Mouse (Mus musculus) limb, embryonic 10.5 days (tissue): ENCODE data around the gene Ftsj1. TPM values are rescaled to one million over a fixed set of nuclear protein-coding genes. Genes with fewer than 3 reads are reported as not detected.

Source experiments
- DNase-seq: peaks from one replicate; pipeline ENCODE4 v3.0.0-alpha.2; 2017; ENCODE audit warnings: low spot score
- H3K27ac ChIP-seq: fragments of 300-500 bp; sonication (generic); 2 replicates; pipeline ENCODE4 v1.5.1; 2016; ENCODE audit warnings: mild to moderate bottlenecking
- H3K27me3 ChIP-seq: fragments of 300-500 bp; sonication (generic); 2 replicates; pipeline ENCODE4 v1.6.1; 2016; ENCODE audit warnings: low read depth, mild to moderate bottlenecking; ENCODE audit not compliant: poor library complexity, severe bottlenecking
- H3K36me3 ChIP-seq: fragments of 300-500 bp; sonication (generic); 2 replicates; pipeline ENCODE4 v1.6.1; 2016; ENCODE audit warnings: mild to moderate bottlenecking, moderate library complexity
- H3K4me1 ChIP-seq: fragments of 300-500 bp; sonication (generic); 2 replicates; pipeline ENCODE4 v1.6.1; 2016
- H3K4me3 ChIP-seq: fragments of 300-500 bp; sonication (generic); 2 replicates; pipeline ENCODE4 v1.5.1; 2016; ENCODE audit warnings: mild to moderate bottlenecking, moderate library complexity
- H3K9me3 ChIP-seq: fragments of 300-500 bp; sonication (generic); replicated peaks from 2 replicates; pipeline ENCODE4 v1.6.1; 2016; ENCODE audit warnings: mild to moderate bottlenecking
- WGBS: fragments of 180-500 bp; shearing (Covaris S2); methylation state at CpG from one replicate; pipeline ENCODE4 v1.1.7; 2016; 5-methylcytosine and 5-hydroxymethylcytosine counted together
- polyA plus RNA-seq: library from polyadenylated mRNA; unstranded; fragments of >200 nt; fragmentation: Nextera tagmentation; extraction: Ambion mirVana; gene quantifications from 2 replicates; pipeline ENCODE4 v1.2.1, GENCODE M21; 2016

The Ftsj1 gene
- polyA plus RNA-seq, 1 experiment from 2014 or later: 59.6 TPM

DNA sequence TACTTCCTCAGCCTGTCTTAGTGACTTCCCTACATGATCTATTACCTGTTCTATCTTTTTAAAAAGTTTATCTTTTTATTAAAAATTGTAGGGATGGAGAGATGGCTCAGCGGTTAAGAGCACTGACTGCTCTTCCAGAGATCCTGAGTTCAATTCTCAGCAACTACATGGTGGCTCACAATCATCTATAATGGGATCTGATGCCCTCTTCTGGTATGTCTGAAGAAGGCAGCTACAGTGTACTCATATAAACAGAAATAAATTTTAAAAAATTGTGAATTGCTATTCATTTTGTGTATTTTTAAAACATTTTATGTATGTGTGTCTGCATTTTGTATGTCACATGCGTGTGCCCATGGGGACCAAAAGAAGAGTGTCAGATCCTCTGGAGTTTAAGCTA lies 4.5 kb downstream of the Ftsj1 start:
- DNase-seq: no peak
- 83% methylated on average over 2 of the region's 2 CpGs for WGBS
- Histone ChIP-seq H3K4me3 (no peak overlapping the region), H3K4me1 (no peaks in the 10 kb centered on the region; the same call in 1 of the 2 replicates), H3K36me3 (peaks cover 28% of the 10 kb centered on the region), H3K27me3 (no peaks in the 10 kb centered on the region), H3K9me3 (no peaks in the 10 kb centered on the region), H3K27ac (no peak overlapping the region)

DNA sequence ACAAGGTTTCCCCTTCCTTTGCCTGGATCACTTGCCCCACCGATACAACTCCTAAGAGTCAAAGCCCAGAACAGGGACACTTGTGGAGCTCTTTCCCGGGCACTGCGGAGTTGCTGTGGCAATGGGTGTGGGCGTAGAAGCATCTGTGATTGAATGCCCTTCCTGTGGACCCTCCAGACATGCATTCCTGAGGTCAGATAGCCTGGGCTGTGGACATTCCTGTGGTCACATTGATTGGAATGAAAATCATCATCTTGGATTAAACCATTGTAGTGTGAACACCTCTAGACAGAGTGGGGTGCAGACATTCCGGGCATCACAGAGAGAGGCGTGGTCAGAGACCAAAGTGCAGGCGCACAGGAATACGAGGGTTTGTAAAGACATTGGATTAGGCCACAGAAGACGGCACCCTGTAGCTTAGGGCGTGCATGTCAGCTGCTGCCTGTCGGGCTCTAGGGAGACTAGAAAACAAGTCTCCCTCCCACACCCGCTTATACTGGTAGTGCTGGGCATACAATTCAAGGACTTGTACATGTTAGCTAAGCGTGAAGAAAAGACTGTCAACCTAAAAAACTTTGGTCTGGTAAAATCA lies 13.3 kb downstream of the Ftsj1 start:
- Histone ChIP-seq H3K4me1 (no peaks in the 10 kb centered on the region), H3K27me3 (no peaks in the 10 kb centered on the region), H3K4me3 (no peak overlapping the region), H3K9me3 (no peaks in the 10 kb centered on the region), H3K36me3 (peaks cover 15% of the 10 kb centered on the region), H3K27ac (no peak overlapping the region)
- WGBS: 84% methylated on average over 13 of the region's 13 CpGs
- no peak for DNase-seq

DNA sequence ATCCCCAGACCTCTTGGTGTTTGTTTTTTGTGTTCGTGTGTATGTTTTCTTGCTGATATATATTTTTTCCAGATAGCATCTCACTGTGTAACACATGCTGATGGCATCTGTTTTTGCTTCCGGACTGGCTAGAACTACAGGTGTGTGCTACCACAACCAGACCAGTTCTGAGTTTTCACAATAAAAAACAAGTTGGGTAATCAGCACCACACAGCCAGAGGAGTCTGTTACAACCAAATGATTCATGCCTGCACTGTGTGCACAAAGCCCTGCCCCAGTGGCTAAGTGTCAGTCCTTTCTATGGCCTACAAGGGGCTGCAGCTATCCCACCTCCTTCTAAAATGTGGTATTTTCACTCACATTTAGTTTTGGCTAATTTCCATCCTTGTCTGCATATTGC lies 15.5 kb downstream of the Ftsj1 start:
- Histone ChIP-seq H3K27ac (no peak overlapping the region), H3K4me3 (no peak overlapping the region), H3K9me3 (no peaks in the 10 kb centered on the region), H3K4me1 (no peaks in the 10 kb centered on the region), H3K27me3 (no peaks in the 10 kb centered on the region), H3K36me3 (peaks cover 13% of the 10 kb centered on the region)
- DNase-seq: no peak
- 92% methylated on average over 2 of the region's 2 CpGs for WGBS

DNA sequence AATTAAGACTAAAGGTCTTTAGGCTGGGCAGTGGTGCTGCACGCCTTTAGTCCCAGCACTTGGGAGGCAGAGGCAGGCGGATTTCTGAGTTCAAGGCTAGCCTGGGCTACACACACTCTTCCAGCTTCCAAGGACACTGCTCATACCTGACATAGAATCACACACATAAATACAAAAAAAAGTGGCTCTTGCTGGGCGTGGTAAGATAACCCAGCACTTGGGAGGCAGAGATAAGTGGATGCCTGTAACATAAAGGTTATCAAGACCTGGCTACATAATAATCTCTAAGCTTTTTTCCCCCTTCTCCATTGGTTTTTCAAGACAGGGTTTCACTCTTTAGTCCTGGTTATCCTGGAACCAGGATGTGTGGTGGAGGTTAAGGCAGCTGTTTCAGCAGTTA lies 18.6 kb downstream of the Ftsj1 start:
- DNase-seq: no peak
- Histone ChIP-seq H3K4me3 (no peak overlapping the region), H3K4me1 (no peaks in the 10 kb centered on the region), H3K36me3 (peaks cover under 1% of the 10 kb centered on the region; the same call in 1 of the 2 replicates), H3K27me3 (no peaks in the 10 kb centered on the region), H3K27ac (no peak overlapping the region), H3K9me3 (no peaks in the 10 kb centered on the region)
- WGBS: 88% methylated on average over 3 of the region's 3 CpGs

DNA sequence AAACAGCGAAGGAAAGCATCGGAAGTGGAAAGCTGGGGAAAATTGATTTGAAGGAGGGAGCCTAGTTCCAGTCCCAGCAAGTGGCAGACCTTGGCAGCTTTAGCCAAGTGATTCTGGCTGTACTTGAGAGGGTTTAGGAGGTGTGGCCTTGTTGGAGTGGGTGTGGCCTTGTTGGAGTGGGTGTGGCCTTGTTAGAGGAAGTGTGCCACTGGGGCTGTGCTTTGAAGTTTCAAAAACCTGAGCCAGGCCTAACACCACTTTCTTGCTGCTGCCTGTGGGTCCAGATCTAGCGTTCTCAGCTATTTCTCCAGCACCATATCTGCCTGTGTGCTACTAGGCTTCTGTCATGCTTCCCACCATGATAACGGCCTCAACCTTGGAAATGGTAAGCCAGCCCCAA lies 21.9 kb downstream of the Ftsj1 start:
- Histone ChIP-seq H3K27me3 (no peaks in the 10 kb centered on the region), H3K4me3 (no peak overlapping the region), H3K27ac (no peak overlapping the region), H3K4me1 (no peaks in the 10 kb centered on the region), H3K36me3 (no peaks in the 10 kb centered on the region), H3K9me3 (no peaks in the 10 kb centered on the region)
- DNase-seq: no peak
- WGBS: 79% methylated on average over 4 of the region's 4 CpGs

DNA sequence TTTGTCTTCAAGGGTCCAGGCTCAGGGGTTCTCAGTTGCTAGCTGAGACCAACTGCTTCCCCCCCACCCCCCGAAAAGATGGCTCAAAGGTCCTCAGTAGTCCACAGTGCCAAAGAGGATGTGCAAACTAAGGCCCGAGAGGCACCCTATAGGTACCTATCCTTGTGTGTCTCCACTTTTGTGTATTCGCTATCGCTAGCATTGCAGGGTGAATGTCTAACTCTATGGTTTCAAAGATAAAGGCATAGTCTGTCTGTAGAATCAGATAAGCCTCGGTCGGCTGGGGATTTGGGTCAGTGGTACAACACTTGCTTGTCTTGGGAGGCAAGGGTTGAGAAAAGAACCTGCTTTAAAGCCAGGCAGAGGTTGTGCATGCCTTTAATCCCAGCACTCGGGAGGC lies 28.7 kb downstream of the Ftsj1 start:
- Histone ChIP-seq H3K4me3 (no peak overlapping the region), H3K36me3 (no peaks in the 10 kb centered on the region), H3K27ac (no peak overlapping the region), H3K27me3 (peaks cover 4% of the 10 kb centered on the region; the same call in 1 of the 2 replicates), H3K4me1 (no peaks in the 10 kb centered on the region), H3K9me3 (no peaks in the 10 kb centered on the region)
- WGBS: 95% methylated on average over 7 of the region's 7 CpGs
- DNase-seq: no peak

DNA sequence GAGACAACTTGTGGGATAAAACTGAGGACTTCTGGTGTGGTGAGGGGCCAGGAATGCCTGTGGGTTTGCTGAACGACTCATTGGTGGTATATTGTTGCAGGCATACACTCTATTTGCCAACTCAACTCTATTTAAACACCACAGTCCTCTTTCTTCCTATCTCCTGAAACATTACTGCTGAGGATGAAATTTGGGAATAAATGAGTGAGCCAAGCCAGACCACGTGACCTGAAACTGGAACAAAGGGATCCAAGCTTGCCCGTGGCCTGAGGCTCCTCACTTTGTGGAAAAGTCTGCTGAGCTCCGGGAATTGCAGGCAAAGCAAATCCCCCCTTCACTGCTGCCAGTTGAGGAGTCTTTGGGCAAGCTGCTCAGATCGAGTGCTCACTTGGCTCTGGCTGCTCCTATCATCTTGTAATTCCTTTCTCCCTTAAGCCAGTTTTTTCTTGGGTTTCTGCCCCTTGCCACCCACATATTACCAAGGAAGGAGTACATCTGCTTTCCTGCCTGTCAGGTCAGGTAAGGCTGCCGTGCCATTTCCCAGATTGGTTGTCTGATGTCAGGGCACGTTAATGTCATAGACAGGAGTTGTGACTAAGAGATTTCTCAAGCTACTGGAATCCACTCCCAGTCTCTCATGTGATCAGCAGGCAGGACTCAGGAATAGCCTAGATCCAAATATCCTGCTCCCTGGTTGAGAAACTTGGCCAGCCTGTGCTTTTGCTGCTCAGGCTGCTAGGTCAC lies 29.4 kb downstream of the Ftsj1 start:
- WGBS: 65% methylated on average over 7 of the region's 7 CpGs
- Histone ChIP-seq H3K4me1 (no peaks in the 10 kb centered on the region), H3K27ac (no peak overlapping the region), H3K36me3 (no peaks in the 10 kb centered on the region), H3K9me3 (no peaks in the 10 kb centered on the region), H3K4me3 (no peak overlapping the region), H3K27me3 (peaks cover 6% of the 10 kb centered on the region; the same call in 1 of the 2 replicates)
- DNase-seq: no peak

DNA sequence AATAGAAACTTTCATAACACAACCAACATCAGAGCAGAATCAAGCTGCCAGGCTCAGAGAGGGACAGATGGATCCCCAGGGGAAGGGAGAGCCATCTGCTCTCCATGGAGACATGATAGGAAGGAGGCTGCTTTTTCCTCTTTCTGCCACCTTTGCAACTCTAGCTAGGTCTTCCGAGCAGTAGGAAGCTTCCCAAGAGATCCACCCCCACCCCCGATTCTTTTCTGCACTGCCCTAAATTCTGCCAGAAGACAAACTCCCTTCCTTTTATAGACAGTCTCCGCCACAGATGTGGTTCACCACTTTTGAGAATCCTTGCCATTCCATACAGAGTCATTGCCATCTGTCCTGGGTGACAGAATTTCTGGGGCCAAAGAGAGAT lies 29.9 kb downstream of the Ftsj1 start:
- 83% methylated on average over 3 of the region's 3 CpGs for WGBS

DNA sequence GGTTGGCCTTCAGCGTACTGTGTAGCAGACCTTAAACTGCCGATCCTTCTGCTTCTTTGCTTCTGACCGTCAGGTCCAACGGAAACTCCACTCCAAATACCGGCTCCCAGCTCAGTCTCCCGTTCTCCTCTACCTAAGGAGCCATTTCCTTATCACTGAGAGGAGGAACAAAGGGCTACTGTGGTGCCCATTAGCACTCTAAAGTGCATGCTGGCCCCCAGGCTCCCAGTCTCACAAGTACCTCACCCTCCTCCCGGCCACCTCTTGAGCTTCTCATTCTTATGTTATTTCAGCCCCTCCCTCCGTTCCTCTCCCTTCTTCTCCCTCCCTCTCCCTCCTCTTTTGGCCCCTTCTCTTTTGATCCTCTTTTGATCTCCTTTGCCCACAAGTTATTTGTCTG lies 32.6 kb downstream of the Ftsj1 start:
- Histone ChIP-seq H3K4me3 (no peak overlapping the region), H3K4me1 (no peaks in the 10 kb centered on the region), H3K36me3 (no peaks in the 10 kb centered on the region), H3K27ac (no peak overlapping the region), H3K27me3 (peaks cover 7% of the 10 kb centered on the region; the same call in 1 of the 2 replicates), H3K9me3 (no peaks in the 10 kb centered on the region)
- no peak for DNase-seq
- WGBS: 25% methylated on average over 8 of the region's 8 CpGs

More for the DNA sequence above, 29.9 kb downstream of the Ftsj1 start:
- no peak for DNase-seq
- H3K4me1 ChIP-seq: no peaks in the 10 kb centered on the region
- no peaks in the 10 kb centered on the region for H3K36me3 ChIP-seq
- no peak overlapping the region for H3K27ac ChIP-seq
- no peaks in the 10 kb centered on the region for H3K9me3 ChIP-seq
- H3K4me3 ChIP-seq: no peak overlapping the region
- peaks cover 7% of the 10 kb centered on the region; the same call in 1 of the 2 replicates for H3K27me3 ChIP-seq

DNA sequence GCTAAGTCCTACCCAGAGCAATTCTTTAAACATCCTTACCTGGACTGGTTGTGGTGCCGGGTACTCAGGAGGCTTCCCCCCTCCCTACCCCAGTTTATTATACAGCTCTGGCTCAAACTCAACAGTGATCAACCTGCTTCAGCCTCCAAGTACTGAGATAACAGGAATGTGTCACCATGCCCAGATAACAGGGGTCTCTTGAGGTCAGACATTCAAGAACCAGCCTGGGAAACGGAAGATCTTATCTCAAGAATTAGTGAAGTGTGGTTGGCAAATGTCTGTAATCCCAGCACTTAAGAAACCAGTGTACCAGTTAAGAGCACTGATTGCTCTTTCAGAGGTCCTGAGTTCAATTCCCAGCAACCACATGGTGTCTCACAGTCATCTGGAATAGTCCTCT lies 34.1 kb downstream of the Ftsj1 start:
- Histone ChIP-seq H3K27ac (no peak overlapping the region), H3K36me3 (no peaks in the 10 kb centered on the region), H3K9me3 (no peaks in the 10 kb centered on the region), H3K4me3 (no peak overlapping the region), H3K4me1 (no peaks in the 10 kb centered on the region), H3K27me3 (peaks cover 7% of the 10 kb centered on the region; the same call in 1 of the 2 replicates)
- DNase-seq: no peak
- 45% methylated on average over 2 of the region's 2 CpGs for whole genome bisulfite sequencing

DNA sequence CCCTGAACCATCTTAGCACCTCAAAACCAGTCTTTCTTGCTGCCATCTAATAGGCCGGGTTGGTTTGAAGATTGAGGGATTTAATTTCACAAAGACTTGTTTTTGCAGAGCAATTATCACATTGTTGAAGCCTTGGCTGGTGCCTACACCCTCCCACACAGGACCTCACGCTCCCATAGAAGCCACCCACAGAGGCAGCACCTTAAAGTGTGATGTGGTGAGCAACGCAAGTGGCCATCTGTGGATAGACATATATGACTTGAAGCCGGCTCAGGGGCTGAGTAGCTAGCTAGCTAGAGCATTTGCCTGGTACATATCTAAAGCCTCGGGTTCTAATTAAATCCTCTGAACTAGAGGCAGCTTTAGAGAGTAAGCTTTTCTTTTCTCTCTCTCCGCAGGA lies 34.8 kb downstream of the Ftsj1 start:
- Histone ChIP-seq H3K27me3 (peaks cover 7% of the 10 kb centered on the region; the same call in 1 of the 2 replicates), H3K36me3 (no peaks in the 10 kb centered on the region), H3K9me3 (no peaks in the 10 kb centered on the region), H3K4me1 (no peaks in the 10 kb centered on the region), H3K27ac (no peak overlapping the region), H3K4me3 (no peak overlapping the region)
- WGBS: 34% methylated on average over 6 of the region's 6 CpGs
- no peak for DNase-seq

DNA sequence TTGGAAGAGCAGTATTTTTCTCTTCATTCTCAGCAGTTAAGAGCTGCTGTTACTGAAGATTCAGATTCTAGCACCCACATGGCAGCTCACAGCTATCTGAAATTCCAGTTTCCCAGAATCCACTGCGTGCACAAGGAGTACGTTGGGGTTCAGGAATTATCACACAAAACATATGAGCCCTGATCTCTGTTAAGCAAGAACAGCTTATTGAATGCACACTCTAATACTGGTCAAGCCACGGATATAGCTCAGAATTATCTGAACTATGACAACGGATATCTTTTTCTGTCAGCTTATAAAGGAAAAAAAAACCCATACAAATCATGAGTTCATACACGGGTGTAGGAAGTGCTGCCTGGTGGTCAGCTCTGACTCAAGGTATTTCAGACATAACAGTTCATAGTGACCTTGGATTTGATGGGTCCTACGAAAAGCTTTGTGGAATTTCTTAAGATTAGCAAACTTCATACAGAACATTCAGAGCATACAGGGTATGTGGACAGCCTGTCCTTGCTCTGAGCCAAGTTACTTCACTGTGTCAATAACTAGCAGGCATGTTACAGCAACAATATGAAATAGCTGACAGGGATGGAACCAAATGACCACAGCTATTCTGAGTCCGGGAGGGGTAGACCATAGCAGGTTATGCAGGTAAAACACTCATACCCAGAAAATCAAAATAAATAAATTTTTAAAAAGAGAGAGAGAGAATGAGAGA lies 40.6 kb downstream of the Ftsj1 start:
- Histone ChIP-seq H3K27me3 (no peaks in the 10 kb centered on the region), H3K4me1 (no peaks in the 10 kb centered on the region), H3K27ac (no peak overlapping the region), H3K36me3 (no peaks in the 10 kb centered on the region), H3K4me3 (no peak overlapping the region), H3K9me3 (no peaks in the 10 kb centered on the region)
- WGBS: 87% methylated on average over 7 of the region's 7 CpGs
- DNase-seq: no peak

DNA sequence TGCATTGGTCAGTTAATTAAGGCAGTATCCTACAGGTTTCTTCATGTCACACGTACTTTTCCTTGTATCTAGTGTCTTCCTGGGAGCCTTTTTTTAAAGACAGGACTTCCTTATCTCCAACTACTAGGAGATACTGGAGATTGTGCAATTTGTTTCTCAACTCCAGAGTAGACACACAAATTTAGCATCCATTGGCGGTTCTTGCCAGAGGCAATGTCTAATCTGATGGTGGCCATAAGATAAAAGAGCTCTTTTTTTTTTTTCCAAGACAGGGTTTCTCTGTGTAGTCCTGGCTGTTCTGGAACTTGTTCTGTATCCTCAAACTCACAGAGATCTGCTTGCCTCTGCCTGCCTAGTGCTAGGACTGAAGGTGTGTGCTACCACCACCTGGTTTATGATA lies 42.5 kb downstream of the Ftsj1 start:
- no peaks in the 10 kb centered on the region for H3K9me3 ChIP-seq
- H3K4me1 ChIP-seq: 0 out of 2 replicates have a peak, but pooled peaks cover 3% of the 10 kb centered on the region
- no peak overlapping the region for H3K4me3 ChIP-seq
- 70% methylated on average over 2 of the region's 2 CpGs for WGBS
- no peaks in the 10 kb centered on the region for H3K27me3 ChIP-seq
- H3K36me3 ChIP-seq: no peaks in the 10 kb centered on the region
- no peak overlapping the region for H3K27ac ChIP-seq
- no peak for DNase-seq
